Mouse (Mus musculus) urinary bladder, adult 18-20 months (tissue): ENCODE measurements around the gene Rnf215.

Source experiments
- DNase-seq, 2 experiments: peaks; one replicate each; pipeline ENCODE4 v3.0.0; 2022; ENCODE audit warnings: low spot score in 2 of 2, mixed read lengths in 2 of 2

The Rnf215 gene

DNA sequence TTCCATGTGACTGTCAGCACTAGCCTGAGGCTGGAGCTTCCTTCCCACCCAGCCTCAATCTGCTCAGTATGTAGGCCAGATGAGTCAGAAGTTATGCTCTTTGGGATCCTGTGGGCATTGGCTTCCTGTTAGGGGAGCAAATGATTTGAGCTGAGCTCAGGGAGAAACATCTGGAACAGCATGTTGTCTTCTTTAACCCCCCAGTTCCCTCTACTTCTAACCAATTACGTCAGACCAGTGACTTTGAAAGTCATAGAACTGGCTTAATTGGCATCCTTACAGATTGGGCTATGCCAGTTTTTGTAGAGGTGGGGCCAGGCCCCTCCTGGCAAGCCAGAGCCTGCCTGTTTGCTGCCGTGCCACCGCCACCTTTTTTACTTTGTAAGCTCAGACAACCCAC is 55.7 kb downstream of the Rnf215 start:
- no peak for DNase-seq
